Mouse (Mus musculus) gastrocnemius, adult 2 months (tissue): ENCODE measurements at regions not wholly inside any gene's neighbourhood (a gene's known extent, or its start where the extent isn't known, plus 50 kb on each side); places are given as distances from the start of the nearest gene placed in this dataset.
"Not testable (repeated sequence)": the region's sequence is repeated elsewhere in the genome, so short reads cannot be mapped to it uniquely, and the experiment has no call there.

ENCODE experiments used
- DNase-seq: peaks from one replicate; pipeline ENCODE4 v3.0.0; 2022
- H3K27ac ChIP-seq: fragments of 200-600 bp; 2 replicates; pipeline ENCODE4 v1.8.1; 2022; ENCODE audit warnings: mild to moderate bottlenecking
- H3K4me3 ChIP-seq: fragments of 200-600 bp; 2 replicates; pipeline ENCODE4 v1.8.1; 2022; ENCODE audit warnings: mild to moderate bottlenecking, moderate library complexity
- CTCF ChIP-seq: fragments of 200-600 bp; IDR thresholded peaks from 2 replicates; pipeline ENCODE4 v1.8.1; 2022; ENCODE audit warnings: antibody characterized with exemption, mild to moderate bottlenecking, moderate library complexity
- intact Hi-C: fragments of 180-260 bp; cut with DNase I; formaldehyde crosslinking; loops from one replicate; pipeline ENCODE4 v1.15.1; 2025

DNA sequence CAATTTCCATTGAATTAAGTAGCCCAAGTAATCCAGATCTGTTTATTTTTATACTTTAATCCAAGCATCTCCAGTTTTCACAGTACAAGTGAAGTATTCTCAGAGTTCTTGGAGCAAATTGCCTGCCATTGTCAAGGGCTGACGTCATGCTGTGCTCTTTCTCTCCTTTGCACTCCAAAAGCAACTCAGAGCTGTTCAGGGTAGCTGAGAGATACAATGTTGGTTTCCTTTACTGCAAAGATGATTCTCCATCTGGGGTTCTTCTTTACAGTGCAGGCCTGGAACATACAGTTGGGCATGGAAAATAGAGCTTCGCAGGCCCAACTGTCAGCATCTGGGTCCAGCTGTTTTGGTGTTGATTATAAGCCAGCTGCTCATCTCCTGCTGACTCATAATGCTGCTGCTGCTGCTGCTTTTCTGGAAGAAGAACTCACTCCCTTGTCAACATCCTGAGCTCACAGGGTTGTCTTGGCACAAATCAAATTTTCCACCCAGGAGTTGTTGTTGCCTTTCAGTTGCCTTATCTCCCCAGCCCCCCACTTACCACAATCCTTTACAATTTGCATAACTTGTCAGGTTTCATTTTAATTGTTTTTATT, 454.7 kb upstream of the Slc5a7 start:
- peak; percentile 18 for DNase-seq
- Histone ChIP-seq H3K27ac (no peak overlapping the region), H3K4me3 (no peak overlapping the region)
- no peak for TF ChIP-seq CTCF
- intact Hi-C loops, result no loop called here

DNA sequence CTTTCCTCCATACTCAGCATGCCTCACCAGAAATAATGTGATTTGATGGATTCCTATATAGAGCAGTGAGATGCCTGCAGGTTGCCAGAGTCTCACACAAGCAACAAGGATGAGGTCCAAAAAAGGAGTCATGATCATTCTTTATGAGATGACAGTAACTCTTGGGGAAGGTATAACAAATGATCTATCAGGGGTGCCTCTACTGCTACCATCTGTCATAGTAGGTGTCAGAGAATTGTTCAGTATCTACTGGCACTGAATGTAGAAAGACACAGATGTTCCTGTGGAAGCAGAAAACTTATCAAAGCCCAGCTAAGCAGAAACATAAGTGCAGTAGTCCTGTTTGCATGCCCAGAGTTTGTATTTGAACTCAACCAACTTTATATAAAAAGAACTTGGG, 454.1 kb upstream of the Slc5a7 start:
- no peak for TF ChIP-seq CTCF
- Histone ChIP-seq H3K27ac (peak overlapping the region; percentile 24; the same call in 1 of the 2 replicates), H3K4me3 (no peak overlapping the region)
- no peak for DNase-seq
- intact Hi-C loops, result no loop called here

DNA sequence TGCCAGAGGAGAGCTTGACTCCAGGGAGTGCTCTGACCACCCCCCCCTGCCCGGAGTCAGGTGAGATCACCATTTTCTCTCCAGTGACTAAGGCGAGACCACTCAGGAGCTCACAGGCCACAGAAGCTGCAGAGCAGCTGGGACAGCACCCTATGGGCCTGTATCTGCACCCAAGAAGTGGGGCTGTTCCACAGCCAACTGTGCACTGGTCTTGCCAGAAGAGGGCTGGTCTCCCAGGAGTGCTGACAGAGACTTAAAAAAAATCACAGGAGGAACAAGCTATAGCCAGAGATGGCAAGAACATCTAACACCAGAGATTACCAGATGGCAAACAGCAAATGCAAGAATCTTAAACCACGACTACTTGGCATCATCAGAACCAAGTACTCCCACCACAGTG, 437.0 kb upstream of the Slc5a7 start:
- intact Hi-C loops, result no loop called here
- TF ChIP-seq CTCF, result no peak
- H3K4me3 ChIP-seq, result no peak overlapping the region
- no peak overlapping the region for H3K27ac ChIP-seq
- no peak for DNase-seq

DNA sequence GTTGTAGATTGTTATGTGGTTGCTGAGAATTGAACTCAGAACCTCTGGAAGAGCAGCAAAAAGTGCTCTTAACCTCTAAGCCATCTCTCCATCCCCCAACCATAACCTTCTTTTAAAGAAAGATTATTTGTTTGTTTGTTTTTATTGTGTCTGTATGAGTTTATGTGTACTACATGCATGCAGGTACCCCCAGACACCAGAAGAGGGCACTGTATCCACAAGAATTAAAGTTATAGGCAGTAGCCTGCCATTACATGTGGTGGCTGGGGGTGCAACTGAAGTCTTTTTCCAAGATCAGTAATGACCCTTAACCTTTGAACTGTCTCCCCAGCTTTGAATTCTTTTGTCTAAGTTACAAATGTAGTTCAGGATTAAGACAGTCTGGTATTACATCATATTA, 428.8 kb upstream of the Slc5a7 start:
- Histone ChIP-seq H3K4me3 (no peak overlapping the region), H3K27ac (no peak overlapping the region)
- TF ChIP-seq CTCF, result no peak
- intact Hi-C loops, result no loop called here
- DNase-seq, result no peak

DNA sequence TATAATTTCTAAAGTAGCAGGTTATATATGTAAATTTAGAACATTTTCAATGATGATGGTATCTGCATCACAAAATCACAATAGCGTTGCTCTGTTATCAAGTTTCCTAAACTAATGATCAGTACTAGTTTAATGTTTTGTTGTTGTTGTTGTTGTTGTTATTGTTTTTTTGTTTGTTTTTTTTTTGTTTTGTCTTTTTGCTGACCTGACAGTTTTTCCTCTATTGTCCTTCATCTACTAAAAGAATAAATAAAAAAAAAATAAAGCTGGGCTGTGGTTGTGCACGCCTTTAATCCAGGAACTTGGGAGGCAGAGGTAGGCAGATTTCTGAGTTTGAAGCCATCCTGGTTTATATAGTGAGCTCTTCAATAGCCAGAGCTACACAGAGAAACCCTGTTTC, 427.9 kb upstream of the Slc5a7 start:
- no peak overlapping the region for H3K4me3 ChIP-seq
- TF ChIP-seq CTCF, result no peak
- H3K27ac ChIP-seq, result no peak overlapping the region
- DNase-seq, result no peak
- intact Hi-C loops, result no loop called here

DNA sequence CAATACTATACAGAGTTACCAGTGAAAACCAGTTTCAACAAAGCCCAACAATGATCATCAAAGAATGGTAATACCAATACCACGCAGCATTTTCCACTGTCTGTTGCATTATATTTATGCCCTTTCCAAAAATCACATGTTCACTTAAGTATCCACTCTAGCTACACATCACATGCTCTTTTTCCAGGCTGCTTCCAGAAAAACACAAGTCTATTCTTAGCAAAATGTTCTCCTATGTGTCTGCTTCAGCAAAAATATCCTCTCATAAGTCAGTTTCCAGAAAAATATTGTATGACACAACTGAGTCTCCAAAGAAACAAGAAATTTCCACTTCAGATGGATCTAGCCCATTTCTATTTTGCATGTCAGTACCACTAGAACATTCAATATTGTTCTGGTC, 414.2 kb upstream of the Slc5a7 start:
- no peak for DNase-seq
- Histone ChIP-seq H3K27ac (no peak overlapping the region), H3K4me3 (no peak overlapping the region)
- intact Hi-C loops, result no loop called here
- no peak for TF ChIP-seq CTCF

DNA sequence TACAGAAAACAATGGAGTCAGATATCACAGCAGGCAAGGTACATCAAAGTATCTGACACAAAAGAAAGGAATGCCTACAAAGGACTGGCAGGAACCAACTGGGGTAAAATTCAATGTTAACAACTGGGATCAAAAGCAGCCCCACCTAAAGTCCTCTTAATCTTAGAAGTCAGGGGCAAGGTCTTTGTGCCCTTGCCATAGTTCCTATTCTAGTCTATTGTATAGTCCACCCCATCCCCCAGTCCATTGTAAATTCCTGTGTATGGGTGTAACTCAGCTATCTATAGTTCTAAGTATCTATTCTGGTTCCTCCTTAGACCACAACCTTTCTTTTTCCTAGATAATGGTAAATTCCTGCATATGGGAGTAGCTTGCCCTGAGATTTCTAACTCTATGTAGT, 409.0 kb upstream of the Slc5a7 start:
- intact Hi-C loops, DNase-seq, H3K27ac ChIP-seq, H3K4me3 ChIP-seq: not testable (repeated sequence)

DNA sequence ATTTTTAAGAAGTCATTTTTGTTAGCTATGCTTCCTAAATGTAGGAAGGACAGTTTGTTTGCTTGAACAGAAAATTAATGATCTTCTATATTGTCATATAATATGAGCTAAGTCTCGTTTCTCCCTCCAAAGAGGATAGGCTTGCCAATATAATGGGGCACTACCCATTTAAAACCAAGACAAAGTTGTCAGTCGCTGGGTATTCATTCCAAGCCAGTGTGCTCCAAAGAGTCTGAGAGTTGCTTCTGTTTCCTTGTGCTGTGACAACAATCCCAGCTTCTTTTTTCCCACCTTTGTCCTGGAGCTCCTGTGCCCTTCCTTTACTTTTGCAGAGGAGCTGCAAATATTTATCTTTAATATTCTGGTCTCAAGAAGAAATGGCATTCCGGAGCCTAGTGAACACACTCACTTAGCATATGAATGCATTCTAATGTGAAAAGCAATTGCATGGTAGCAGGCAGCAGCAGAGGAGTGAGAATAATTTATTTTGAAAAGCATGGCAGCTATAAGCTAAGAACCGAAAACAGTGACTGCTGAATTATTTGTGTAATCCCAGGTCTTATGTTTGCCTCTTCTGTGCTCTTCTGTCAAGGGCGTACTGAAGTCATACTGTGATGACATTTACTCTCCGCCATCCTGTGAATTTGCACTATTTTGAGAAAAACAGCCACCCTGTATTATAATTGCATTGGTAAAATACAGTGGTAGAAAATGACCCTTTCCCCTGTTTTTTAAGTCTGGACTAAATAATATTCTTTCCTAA, 402.7 kb upstream of the Slc5a7 start:
- Histone ChIP-seq H3K4me3 (no peak overlapping the region), H3K27ac (no peak overlapping the region)
- intact Hi-C loops, result no loop called here
- TF ChIP-seq CTCF, result no peak
- no peak for DNase-seq

DNA sequence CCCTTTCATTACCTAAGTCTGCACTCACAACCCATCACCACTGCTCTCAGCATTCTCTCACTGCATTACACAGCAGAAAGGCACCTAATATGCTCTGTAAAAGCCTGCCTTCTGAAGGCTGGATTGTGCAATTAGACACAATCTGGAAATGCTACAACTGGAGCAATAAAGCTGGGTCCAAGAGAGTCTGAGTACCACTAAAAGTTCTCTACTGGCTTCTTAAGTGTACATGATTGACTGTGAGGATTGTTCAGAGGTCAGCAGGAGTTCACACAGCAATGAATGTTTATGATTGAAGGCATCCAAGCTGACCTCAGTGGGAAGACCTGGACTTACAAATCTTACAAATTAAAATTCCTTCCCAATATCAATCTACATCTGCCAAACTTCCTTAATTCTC, 395.8 kb upstream of the Slc5a7 start:
- TF ChIP-seq CTCF, result no peak

DNA sequence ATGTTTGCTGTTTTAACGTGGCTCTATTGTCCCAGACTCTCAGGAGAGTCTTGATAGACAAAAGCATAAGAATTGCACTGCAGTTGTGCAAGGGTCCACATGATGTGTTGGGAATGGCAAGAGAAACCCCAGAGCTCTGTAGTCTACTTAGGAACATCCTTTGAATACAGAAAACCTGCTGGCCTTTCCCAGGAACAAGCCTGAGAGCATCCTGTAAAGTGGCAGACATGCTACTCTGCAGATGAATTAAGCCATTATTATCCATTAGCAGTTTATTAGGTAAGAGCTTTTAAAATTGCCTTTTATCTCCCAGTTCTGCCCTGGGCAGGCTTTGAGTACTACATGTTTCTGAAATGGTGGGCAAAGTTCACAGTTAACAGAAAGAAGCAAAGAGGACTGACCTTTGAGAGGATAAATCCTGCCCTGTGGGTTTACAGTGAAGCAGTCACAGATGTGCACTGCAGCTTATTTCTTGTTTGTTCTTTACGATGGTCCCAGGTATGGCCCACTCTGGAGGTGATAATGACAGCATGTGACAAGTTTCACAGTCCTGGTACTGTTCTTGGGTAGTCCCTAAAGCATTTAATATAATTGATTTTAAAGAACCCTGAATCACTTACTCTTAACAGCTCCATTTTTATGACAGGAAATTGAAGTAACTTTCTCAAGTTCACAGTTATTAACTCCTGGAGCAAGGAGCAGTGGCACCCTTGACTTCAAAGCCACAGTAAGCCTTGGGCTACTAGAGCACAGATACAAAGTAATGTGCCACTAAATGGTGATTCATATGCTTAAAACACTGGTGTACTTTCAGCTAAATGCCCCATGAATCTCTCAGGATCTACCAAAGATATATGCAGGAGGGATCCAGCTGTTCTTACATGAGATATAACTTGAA, 386.6 kb upstream of the Slc5a7 start:
- intact Hi-C loops, result no loop called here
- Histone ChIP-seq H3K27ac (no peak overlapping the region), H3K4me3 (no peak overlapping the region)
- TF ChIP-seq CTCF, result no peak
- no peak for DNase-seq

More for the DNA sequence above, 395.8 kb upstream of the Slc5a7 start:
- Histone ChIP-seq H3K4me3 (no peak overlapping the region), H3K27ac (no peak overlapping the region)
- intact Hi-C loops, result no loop called here
- no peak for DNase-seq

DNA sequence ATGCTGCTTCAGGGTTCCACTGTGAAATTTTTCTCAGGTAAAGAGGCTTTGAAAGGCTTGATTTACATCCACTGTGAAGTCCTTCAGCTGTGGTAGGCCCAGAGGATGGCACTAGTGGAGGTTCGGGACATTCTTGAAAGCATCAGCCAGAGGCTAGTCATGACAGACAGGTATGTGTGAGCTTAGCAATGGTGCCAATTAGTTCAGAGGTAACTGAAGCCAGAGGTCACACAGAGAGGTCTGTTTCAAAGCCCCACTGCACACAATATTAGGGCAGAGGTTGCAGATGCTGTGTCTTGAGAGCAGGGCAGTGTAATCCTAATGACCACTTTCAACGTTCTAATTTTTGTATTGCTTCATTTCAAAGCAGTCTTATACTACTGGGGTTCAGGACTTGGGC, 379.3 kb upstream of the Slc5a7 start:
- no peak overlapping the region for H3K4me3 ChIP-seq
- no peak for DNase-seq
- intact Hi-C loops, result no loop called here
- TF ChIP-seq CTCF, result no peak
- H3K27ac ChIP-seq, result no peak overlapping the region

DNA sequence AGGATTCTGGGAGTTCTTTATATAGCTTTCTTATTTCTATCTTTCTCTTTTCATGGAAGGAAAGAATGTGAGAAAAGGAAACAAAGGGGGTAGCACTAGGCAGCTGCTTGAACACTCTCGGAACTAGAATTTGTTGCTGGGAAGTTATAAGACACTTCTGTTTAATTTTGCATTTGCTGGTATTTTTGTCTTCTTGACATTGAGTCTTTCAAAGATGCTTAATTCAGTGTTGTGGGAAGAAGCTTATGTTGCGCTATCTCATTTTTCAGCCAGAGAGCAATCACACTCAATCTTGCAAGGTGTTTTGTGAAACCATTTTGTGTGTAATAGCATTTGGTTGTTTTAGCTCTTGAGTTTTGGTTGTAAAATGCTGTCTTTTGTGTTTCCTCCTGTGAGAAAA, 370.7 kb upstream of the Slc5a7 start:
- no peak for TF ChIP-seq CTCF
- Histone ChIP-seq H3K27ac (no peak overlapping the region), H3K4me3 (no peak overlapping the region)
- no peak for DNase-seq
- intact Hi-C loops, result no loop called here

DNA sequence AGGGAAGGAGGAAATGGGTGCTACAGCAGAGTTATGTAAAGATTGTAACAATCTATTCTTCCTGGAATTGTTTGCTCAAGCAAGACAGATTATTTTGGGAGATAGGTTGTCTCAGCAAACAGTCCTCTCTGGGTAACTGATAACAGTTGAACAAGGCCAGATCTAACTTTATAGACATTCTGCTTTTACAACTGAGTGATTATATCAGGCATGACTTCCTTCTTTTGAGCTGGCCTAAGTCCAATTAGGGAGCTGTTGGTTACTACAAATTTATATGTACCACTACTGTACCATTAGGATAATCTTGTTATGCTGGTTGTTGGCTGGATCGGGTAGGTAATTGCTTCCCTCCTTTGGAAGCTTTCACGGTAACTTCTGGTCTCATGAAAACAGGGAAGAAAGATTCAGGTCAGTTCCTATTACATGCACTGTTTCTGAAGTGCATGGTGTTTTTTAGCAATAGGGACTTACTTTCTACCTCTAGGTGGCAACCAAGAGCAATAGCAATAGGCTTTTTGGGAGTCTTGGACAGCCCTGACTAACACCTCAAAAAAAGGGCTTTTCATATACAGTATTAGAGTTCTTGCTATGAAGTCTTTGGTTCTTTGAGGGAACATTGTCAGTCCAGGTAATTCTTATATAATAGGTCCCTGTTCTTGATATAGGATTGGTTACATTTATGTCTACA, 363.9 kb upstream of the Slc5a7 start:
- intact Hi-C loops, result no loop called here
- no peak overlapping the region for H3K27ac ChIP-seq
- TF ChIP-seq CTCF, result peak; percentile 55
- DNase-seq, result no peak
- no peak overlapping the region for H3K4me3 ChIP-seq
